Mouse (Mus musculus): Measurements from ENCODE around the gene Methig1.
A peak's percentile ranks its signal among the peaks of the same experiment; 100 is the strongest.
"Not testable (repeated sequence)": the region's sequence is repeated elsewhere in the genome, so short reads cannot be mapped to it uniquely, and the experiment has no call there.

Methig1 gene

DNA sequence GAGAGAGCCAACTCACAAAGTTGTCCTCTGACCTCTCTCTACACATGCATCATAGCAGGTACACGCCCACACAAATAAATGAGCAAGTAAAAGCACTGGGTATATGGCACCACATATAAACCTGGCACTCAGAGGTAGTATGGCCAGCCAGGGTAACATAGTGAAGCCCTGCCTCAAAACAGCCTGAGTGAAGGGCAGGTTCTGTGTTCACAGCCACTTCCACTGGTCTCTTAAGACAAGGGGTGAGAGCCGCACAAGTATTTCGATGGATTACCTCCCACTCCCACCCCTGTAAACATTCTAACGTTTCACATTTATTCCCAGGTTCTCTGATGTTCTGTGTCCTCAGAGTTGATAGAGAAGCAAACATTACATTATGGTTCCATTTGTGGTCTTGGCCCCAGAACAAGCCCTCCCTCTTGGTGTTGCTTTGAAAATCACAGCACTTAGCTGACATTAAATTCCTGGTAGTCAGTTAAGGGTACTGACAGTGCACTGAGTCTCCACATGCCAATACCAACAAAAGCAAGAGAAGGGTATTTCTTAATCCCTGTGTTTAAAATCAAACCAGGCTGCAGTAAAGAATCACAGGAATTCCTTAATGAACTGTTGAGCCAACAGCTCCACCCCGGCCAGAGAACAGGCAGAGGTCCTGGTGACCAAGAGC lies 11.5 kb upstream of the Methig1 start:
- not testable (repeated sequence) for DNase-seq

GRCm38 (mm10) chr15:100345484-100345883 lies 7.5 kb upstream of the Methig1 start:
- DNase-seq, result no peak

DNA sequence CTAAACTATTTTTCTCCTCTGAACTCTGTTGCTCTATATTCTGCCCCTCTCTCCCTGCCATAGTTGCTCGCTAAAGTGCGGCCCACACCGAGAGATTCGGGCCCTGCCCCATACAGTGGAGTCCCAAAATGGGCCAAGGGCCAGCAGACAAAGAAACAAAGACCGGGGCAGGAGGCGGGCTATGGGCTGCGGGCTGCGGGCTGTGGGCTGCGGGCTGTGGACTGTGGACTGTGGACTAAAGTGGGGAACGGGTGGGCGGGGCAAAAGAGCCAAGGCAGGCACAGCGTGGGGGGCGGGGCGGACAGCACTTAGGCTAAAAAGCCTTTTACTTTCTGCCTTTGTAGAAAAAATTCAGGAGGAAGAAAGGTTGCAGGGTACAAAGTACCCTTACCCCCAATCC lies 6.2 kb upstream of the Methig1 start:
- DNase-seq, result no peak

DNA sequence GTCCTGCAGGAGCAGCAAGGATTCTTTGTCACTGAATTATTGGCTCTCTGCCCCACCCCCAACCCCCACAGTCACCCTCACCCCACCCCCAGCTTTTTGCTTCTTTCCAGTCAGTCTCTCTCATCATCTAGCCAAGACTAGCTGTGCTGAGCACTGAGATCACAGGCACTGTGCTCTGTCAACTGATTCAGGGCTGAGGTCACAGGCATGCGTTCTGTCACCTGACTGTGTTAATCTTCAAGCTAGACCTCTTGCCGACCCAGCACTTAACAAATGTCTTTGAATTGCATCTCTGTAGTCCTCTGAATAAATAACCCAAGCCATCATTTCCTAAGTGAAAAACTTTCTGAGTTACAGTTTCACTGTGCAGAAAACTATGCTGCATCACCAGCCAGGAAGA lies 3.5 kb upstream of the Methig1 start:
- DNase-seq, result no peak

DNA sequence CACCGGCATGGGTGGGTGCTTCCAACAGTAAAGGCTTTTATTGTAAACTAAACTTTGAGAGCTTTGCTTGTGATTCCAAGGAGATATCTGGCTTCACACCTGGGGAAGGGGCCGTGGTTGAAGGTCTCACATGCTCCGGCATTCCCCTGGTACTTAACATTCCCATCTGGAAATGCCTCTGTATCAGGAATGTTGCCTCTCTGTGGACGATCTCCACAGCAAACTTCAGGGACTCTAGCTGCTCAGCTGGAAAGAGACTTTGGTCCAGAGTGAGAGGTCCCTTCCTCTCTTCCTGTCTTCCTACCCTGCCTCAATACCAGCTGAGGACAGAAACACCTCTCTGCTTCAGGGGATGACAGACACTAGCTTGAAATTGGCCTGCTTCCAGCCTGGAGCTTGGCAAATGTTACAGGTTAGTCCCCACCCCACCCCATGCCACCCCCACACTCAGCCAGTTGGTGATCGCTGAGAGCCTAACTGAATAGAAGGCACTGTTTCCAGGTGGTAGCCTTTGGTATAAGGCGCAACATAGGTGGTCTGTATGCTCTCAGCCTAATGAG lies 1.4 kb upstream of the Methig1 start:
- DNase-seq, result no peak

DNA sequence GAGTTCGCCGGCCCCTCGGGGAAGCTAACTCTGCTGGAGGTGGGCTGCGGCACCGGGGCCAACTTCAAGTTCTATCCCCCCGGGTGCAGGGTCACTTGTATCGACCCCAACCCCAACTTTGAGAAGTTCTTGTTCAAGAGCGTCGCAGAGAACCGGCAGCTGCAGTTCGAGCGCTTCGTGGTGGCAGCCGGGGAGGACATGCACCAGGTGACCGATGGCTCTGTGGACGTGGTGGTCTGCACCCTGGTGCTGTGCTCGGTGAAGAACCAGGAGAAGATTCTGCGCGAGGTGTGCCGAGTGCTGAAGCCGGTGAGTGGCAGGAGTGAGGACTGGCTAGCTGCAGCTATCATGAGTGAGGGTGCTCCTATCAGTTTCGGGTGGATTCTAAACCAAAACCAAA lies 450 bp downstream of the Methig1 start:
- not testable (repeated sequence) for DNase-seq

GRCm38 (mm10) chr15:100355876-100356275 lies 2.9 kb downstream of the Methig1 start:
- DNase-seq, result no peak

DNA sequence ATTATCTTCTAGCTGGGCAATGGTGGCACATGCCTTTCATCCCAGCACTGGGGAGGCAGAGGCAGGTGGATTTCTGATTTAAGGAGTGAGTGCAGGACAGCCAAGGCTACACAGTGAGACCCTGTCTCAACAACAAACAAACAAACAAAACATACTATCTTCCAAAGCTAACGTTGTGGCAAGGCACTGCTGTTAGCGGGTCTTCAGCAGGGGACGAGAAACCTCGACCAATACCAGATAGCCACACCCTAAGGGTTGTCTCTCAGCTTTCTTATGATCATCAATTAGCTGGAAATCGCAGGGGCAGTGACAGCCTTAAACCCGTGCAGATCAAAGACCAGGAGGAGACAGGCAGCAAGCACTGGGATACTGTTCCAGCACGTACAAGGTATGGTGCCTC lies 11.3 kb downstream of the Methig1 start, which contains the start of gene Higd1c:
Gene Higd1c, plus strand, starts transcription at position 301 of the 400 bp plus-strand sequence.
- no peak for DNase-seq

- not testable (repeated sequence) for DNase-seq
Measured at GRCm38 (mm10) chr15:100365967-100366366, 13.0 kb downstream of the Methig1 start.

DNA sequence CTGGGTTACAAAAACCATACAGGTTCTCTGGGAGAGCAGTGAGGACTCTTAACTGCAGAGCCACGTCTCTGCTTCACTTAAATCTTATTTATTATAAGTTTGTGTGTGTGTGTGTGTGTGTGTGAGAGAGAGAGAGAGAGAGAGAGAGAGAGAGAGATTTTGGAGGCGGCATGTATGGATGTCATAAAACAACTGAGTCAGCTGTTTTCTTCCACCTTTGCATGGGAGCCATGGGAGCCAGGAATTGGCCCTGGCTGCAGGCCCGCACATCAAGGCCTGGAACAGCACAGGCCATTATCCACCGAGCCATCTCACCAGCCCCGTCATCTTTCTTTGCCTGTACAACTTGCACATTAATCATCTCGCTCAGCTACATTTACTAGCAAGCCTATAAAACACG lies 14.2 kb downstream of the Methig1 start:
- DNase-seq, result no peak

DNA sequence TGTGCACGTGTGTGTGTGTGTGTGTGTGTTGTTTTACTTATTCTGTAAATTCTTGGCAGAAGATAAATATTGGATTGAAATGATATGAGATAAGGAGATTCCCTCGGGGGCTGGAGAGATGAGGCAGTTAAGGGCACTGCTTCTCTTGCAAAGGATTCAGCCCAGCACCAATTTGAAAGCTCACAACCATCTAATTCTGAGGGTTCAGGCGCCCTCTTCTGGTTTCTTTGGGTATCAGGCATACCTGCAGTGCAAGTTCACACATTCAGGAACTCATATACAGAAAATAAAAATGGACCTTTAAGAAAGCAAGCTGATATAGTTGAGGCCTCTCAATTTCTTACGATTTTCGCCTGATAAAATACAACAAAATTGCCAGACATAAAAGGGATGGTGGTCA lies 22.1 kb downstream of the Methig1 start:
- peak; percentile 27 for DNase-seq

GRCm38 (mm10) chr15:100377847-100378505 lies 25.0 kb downstream of the Methig1 start:
- DNase-seq, result not testable (repeated sequence)

DNA sequence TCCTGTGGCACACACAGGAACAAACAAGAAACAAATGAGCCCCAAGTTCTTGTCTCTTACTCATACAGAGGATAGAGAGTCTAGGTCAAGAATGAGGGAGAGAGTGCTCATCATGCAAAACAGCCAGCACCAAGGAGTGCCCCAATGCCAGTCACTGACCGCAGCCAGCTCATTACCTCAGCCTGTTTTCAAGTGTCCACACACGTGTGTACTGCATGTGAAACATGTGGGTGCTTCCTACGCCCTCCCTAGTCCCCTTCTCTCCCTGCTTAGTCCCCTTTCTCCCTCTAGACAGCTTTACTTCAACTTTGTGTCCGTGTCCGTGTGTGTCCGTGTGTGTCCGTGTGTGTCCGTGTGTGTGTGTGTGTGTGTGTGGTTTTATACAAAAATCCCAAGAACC lies 26.7 kb downstream of the Methig1 start:
- DNase-seq, result no peak

GRCm38 (mm10) chr15:100380104-100380503 lies 27.2 kb downstream of the Methig1 start:
- DNase-seq, result no peak

- no peak for DNase-seq
Measured at GRCm38 (mm10) chr15:100385705-100386104, 32.8 kb downstream of the Methig1 start.

GRCm38 (mm10) chr15:100387544-100388223 lies 34.7 kb downstream of the Methig1 start:
- DNase-seq, result no peak

GRCm38 (mm10) chr15:100388224-100388835 lies 35.4 kb downstream of the Methig1 start:
- DNase-seq, result no peak

DNA sequence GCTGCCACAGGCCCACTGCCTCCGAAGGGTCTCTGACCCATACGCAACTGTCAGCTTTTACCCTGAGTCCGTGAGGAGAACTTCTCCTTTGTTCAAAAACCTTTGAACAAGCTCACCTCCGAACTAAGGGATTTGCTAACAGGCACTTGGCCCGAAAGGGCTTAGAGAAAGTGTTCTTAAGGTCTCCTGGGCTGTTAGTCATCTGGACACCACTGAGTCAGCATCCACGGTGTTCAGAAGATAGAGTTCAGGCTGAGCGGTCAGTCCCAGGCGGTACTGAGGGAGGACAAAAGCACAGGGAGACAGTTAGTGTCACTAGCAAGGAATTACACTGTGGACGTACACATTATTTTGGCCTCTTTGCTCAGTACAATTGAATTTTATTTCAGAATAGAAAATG lies 35.9 kb downstream of the Methig1 start:
- no peak for DNase-seq

DNA sequence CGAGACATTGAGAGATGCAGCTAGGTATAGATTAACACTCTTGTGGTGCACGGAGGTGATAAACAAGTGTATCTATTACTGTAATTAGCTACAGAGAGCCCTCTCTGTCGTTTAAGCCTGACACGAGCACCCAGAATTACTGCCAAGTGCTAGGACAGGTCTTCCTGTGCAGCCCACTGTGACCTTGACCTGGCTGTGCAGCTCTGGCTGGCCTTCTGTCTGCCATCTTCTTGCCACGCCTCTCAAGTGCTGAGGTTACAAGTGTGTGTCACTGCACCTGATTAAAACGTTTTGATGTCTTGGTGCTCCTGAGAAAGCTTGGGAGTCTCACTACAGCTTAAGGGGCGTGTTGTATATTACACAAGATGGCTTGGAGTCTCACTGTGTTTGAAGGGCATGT lies 38.1 kb downstream of the Methig1 start:
- DNase-seq, result no peak

DNA sequence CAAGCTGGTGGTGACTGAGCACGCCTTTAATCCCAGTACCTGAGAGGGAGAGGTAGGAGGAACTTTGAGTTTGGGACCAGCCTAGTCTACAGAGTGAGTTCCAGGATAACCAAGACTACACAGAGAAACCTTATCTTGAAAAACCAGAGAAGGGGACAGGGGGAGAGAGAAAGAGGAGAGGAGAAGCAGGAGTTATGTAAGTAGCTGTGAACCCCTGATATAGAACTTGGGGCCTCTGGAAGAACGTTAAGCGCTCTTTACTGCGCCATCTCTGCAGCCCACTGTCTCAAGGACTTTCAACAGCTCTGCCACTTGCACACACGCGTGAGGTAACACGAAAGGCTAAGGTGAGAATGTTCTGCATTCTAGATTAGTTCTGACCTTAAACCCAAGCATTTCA lies 38.6 kb downstream of the Methig1 start:
- no peak for DNase-seq

DNA sequence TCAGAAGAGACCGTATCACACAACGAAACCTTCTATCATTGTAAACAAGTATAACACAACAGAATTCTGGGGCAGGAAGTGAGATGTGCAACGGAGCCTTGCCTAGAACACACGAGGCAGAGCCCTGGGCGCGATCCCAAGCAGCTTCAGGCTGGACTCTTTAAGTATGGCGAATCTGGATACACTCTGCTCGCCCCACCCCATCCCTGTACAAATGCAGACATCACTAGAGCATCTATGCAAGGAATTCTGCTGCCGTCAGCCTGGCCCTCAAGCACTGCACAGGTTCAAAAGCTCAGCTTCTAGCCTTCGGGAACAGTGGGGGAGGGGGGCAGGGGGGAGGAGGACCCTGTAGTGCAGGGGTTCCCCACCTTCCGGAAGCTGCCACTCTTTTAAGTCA lies 40.1 kb downstream of the Methig1 start:
- no peak for DNase-seq

GRCm38 (mm10) chr15:100395561-100395960 lies 42.6 kb downstream of the Methig1 start:
- DNase-seq, result no peak

DNA sequence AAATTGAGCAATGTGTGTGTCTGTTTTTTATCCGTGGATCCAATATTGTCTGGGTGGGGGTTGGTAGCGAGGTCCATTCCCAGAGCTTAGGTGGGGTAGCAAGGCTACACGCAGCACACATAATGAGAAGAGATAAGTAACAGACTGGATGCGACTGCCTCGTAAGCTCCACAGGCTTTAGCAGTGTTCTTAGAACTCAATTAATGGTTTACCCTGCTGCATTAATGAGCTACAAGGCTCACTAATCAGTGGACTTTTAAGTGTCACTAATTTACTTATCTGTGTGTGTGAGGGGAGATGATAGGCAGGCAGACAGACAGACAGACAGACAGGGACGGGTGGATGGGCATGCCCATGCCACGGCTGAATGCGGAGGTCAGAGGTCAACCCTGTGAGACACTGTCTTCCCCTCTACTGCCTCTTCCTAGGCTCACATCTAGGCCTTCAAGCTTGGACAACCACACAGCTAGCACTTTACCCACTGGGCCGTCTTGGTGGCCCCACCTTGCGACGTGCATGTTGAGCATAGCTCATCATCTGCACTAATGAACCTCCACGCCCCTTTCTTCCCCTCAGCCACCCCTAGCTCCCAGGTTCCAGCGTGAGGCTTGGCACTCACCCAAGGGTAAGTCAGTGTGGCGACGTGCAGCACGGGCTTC lies 47.8 kb downstream of the Methig1 start:
- no peak for DNase-seq
